Mouse (Mus musculus) embryonic facial prominence, embryonic 13.5 days (tissue): ENCODE measurements around the gene Alox8. TPM values are rescaled to one million over a fixed set of nuclear protein-coding genes. Genes with fewer than 3 reads are reported as not detected.

ENCODE experiments used
- ATAC-seq: fragments of 200-750 bp; cut with Nextera tagmentation; 2 replicates; pipeline ENCODE4 v1.8.0; 2017; ENCODE audit warnings: low read depth; ENCODE audit not compliant: insufficient number of reproducible peaks, insufficient read depth, low FRiP score, low TSS enrichment
- H3K27ac ChIP-seq: fragments of 300-500 bp; sonication (generic); 2 replicates; pipeline ENCODE4 v1.5.1; 2015; ENCODE audit warnings: moderate library complexity, mild to moderate bottlenecking, inconsistent platforms
- H3K27me3 ChIP-seq: fragments of 300-500 bp; sonication (generic); 2 replicates; pipeline ENCODE4 v1.6.1; 2015; ENCODE audit warnings: mild to moderate bottlenecking, inconsistent platforms
- H3K36me3 ChIP-seq: fragments of 300-500 bp; sonication (generic); 2 replicates; pipeline ENCODE4 v1.6.1; 2015; ENCODE audit warnings: mild to moderate bottlenecking, inconsistent platforms
- H3K4me1 ChIP-seq: fragments of 300-500 bp; sonication (generic); 2 replicates; pipeline ENCODE4 v1.6.1; 2015; ENCODE audit warnings: inconsistent platforms
- H3K4me2 ChIP-seq: fragments of 300-500 bp; sonication (generic); 2 replicates; pipeline ENCODE4 v1.6.1; 2015; ENCODE audit warnings: moderate library complexity, mild to moderate bottlenecking, inconsistent platforms
- H3K4me3 ChIP-seq: fragments of 300-500 bp; sonication (generic); 2 replicates; pipeline ENCODE4 v1.5.1; 2015; ENCODE audit warnings: mild to moderate bottlenecking, inconsistent platforms
- H3K9ac ChIP-seq: fragments of 300-500 bp; sonication (generic); 2 replicates; pipeline ENCODE4 v1.6.1; 2015; ENCODE audit warnings: mild to moderate bottlenecking, inconsistent platforms
- H3K9me3 ChIP-seq: fragments of 300-500 bp; sonication (generic); 2 replicates; pipeline ENCODE4 v1.6.1; 2016; ENCODE audit warnings: inconsistent platforms
- WGBS: fragments of 180-500 bp; shearing (Covaris S2); methylation state at CpG from one replicate; pipeline ENCODE4 v1.1.7; 2015; ENCODE audit warnings: mixed read lengths; 5-methylcytosine and 5-hydroxymethylcytosine counted together
- polyA plus RNA-seq: library from polyadenylated mRNA; unstranded; fragments of >200 nt; fragmentation: Nextera tagmentation; extraction: Ambion mirVana; gene quantifications from 2 replicates; pipeline ENCODE4 v1.2.1, GENCODE M21; 2015

Gene Alox8
- polyA plus RNA-seq, 1 experiment from 2014 or later = 0.52 TPM

DNA sequence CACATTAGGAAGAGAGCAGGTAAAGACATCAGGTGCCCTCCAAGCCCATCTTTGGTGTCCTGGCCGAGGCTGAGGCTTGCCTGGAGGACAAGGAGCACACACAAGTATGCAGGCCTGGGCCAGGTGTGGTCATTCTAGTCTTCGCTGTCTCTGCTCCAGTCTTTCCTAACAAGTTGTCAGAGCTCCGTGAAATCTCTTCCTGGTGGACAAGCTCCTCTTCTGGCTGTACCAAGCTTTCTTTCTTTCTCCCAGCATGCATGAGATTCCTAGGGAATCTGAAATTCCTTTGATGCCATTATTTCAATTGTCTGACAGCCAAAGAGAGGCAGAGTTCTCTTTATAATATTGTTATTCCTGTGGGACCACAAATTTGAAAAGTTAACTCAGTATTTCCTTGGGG, 18.1 kb downstream of the Alox8 start:
- no peak for ATAC-seq
- H3K4me1 ChIP-seq = no peaks in the 10 kb centered on the region
- H3K36me3 ChIP-seq = no peaks in the 10 kb centered on the region
- no peaks in the 10 kb centered on the region for H3K9me3 ChIP-seq
- no peak overlapping the region for H3K9ac ChIP-seq
- H3K27ac ChIP-seq = no peak overlapping the region
- H3K4me3 ChIP-seq = no peak overlapping the region
- H3K27me3 ChIP-seq = no peaks in the 10 kb centered on the region
- WGBS = 69% methylated on average over 3 of the region's 3 CpGs
- H3K4me2 ChIP-seq = no peak overlapping the region

DNA sequence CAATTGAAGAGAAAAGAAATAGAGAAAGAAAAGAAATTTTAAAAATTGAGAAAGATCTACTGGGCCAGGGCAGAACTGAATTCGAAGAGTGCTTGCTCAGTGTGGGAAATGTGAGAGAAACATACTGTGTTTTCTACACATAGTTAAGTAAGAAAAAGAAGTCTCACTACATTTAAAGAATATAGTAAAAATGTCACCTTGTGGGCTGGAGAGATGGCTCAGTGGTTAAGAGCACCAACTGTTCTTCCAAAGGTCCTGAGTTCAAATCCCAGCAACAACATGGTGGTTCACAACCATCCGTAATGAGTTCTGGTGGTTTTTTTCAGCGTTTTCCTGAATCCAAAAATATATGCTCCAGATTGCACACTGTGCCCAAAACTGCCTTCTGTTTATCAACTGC, 19.1 kb downstream of the Alox8 start:
- H3K4me3 ChIP-seq = no peak overlapping the region
- no peaks in the 10 kb centered on the region for H3K27me3 ChIP-seq
- H3K4me1 ChIP-seq = no peaks in the 10 kb centered on the region
- no peak overlapping the region for H3K9ac ChIP-seq
- ATAC-seq = no peak
- no peaks in the 10 kb centered on the region for H3K36me3 ChIP-seq
- H3K4me2 ChIP-seq = no peak overlapping the region
- 78% methylated on average over 3 of the region's 3 CpGs for WGBS
- H3K27ac ChIP-seq = no peak overlapping the region
- no peaks in the 10 kb centered on the region for H3K9me3 ChIP-seq

DNA sequence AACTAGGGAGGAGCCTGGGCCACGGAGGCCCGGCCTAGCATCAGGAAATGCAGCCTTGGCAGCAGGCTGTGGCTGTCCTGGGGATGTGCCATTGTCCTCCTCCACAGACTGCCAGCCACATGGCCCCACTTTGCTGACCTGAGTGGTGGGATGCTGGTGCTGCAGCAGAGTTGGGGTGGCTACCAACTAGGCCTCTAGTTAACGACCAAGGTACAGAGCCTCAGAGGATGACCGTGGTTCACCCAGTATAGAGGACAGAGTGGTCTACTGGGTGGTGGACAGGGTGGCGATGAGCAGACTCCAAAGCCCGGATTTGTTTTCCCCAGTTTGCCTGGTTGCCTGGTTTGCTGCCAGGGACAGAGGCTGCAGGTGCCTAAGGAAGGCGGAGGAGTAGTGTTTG, 22.9 kb downstream of the Alox8 start:
- no peak for ATAC-seq
- 90% methylated on average over 7 of the region's 7 CpGs for WGBS
- no peak overlapping the region for H3K4me3 ChIP-seq

DNA sequence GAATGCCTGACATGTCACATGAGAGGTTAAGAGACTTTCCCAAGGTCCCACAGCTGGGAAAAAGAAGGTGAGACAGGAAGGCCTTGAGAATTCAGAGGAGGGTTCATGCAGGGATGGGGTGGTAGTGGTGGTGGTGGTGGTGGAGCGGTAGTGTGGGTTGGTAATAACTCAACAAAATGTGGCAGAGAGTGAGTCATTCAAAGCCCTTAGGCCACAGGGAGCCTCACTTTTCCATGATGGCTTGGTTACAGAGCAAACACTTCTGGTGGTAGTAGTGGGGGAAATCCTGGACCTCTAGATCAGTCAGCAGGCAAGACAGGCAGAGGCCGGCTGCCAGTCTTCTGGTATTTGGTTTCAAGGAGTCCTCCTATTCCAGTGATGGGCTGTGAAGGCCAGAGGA, 25.0 kb downstream of the Alox8 start:
- 89% methylated on average over 2 of the region's 2 CpGs for WGBS
- H3K4me2 ChIP-seq = no peak overlapping the region
- H3K4me1 ChIP-seq = no peaks in the 10 kb centered on the region
- H3K9ac ChIP-seq = no peak overlapping the region
- H3K9me3 ChIP-seq = no peaks in the 10 kb centered on the region
- no peaks in the 10 kb centered on the region for H3K36me3 ChIP-seq
- no peak overlapping the region for H3K27ac ChIP-seq
- H3K4me3 ChIP-seq = no peak overlapping the region
- H3K27me3 ChIP-seq = no peaks in the 10 kb centered on the region
- ATAC-seq = no peak

More for the DNA sequence above, 22.9 kb downstream of the Alox8 start:
- Histone ChIP-seq H3K4me2 (no peak overlapping the region), H3K9ac (no peak overlapping the region), H3K27ac (no peak overlapping the region), H3K36me3 (no peaks in the 10 kb centered on the region), H3K4me1 (no peaks in the 10 kb centered on the region), H3K9me3 (no peaks in the 10 kb centered on the region), H3K27me3 (no peaks in the 10 kb centered on the region)

DNA sequence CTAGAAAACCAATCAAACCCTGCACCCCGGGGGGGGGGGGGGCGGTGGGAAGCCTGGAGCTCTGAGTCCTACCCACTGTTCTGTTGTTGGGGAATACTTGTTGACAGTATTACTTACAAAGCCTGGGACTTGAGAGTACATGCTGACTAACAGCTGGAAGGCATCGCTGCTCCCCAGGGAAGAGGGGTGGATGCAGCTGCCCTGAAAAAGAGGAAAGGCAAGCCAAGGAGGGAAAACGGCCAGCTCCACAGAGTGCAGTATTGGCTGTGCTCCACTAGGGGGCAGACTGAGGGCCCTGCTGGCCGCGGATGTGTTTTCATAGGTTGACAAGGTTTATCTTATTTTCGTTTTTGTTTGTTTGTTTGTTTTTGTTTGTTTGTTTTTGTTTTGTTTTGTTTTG, 26.0 kb downstream of the Alox8 start:
- 30% methylated on average over 7 of the region's 7 CpGs for WGBS
- H3K36me3 ChIP-seq = no peaks in the 10 kb centered on the region
- H3K9me3 ChIP-seq = no peaks in the 10 kb centered on the region
- H3K27ac ChIP-seq = no peak overlapping the region
- ATAC-seq = no peak
- no peak overlapping the region for H3K9ac ChIP-seq
- H3K27me3 ChIP-seq = no peaks in the 10 kb centered on the region
- H3K4me3 ChIP-seq = no peak overlapping the region
- no peak overlapping the region for H3K4me2 ChIP-seq
- H3K4me1 ChIP-seq = no peaks in the 10 kb centered on the region

DNA sequence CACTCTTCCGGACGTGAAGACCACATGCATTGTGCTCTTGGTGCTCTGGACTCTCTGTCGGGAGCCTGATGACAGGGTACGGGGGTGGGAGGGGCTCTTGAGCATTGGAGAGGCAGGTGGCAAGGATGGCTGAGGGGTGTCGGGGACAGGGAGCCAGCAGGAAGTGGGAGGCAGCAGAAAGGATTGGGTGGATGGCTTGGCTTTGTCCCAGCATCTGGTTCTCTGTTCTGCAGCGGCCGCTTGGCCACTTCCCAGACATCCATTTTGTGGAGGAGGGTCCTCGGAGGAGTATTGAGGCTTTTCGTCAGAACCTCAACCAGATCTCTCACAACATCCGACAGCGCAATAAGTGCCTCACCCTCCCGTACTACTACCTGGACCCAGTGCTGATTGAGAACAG, 28.3 kb downstream of the Alox8 start:
- 82% methylated on average over 12 of the region's 12 CpGs for WGBS
- ATAC-seq = no peak
- Histone ChIP-seq H3K36me3 (no peaks in the 10 kb centered on the region), H3K4me2 (no peak overlapping the region), H3K27ac (no peak overlapping the region), H3K9me3 (no peaks in the 10 kb centered on the region), H3K4me3 (no peak overlapping the region), H3K9ac (no peak overlapping the region), H3K27me3 (peaks cover 16% of the 10 kb centered on the region; the same call in 1 of the 2 replicates), H3K4me1 (no peaks in the 10 kb centered on the region)

DNA sequence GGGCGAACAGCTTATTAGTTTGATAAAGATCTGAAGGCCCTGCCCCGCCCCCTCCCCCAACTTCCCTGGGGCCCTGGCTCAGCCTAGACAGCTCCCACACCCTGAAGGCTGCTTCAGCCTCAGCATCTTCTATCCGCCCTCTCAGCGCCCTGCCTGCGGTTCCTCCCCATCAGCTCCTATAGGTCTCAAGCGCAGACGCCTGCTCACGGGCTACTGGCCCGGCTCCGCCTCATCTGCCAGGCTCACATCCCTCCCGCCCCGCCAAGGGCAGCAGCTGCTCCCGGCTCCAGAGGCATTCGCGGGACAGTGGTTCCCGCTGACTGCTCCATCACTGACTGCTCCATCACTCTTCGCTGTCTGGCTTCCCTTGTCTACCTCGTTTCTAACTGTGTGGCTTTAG, 40.8 kb downstream of the Alox8 start, which contains the start of gene Alox12b:
Gene Alox12b, plus strand, starts transcription at position 190 of the 400 bp plus-strand sequence.
- Histone ChIP-seq H3K9ac (peak within 1 kb of the TSS; percentile 61), H3K4me2 (peak within 1 kb of the TSS; percentile 55), H3K9me3 (no peaks in the 10 kb centered on the region), H3K4me1 (peaks cover 9% of the 10 kb centered on the region), H3K4me3 (peak within 1 kb of the TSS; percentile 31), H3K27ac (no peak within 1 kb of the TSS), H3K27me3 (peaks cover 46% of the 10 kb centered on the region), H3K36me3 (no peaks in the 10 kb centered on the region)
- 4% methylated on average over 18 of the region's 18 CpGs for WGBS
- no peak for ATAC-seq

DNA sequence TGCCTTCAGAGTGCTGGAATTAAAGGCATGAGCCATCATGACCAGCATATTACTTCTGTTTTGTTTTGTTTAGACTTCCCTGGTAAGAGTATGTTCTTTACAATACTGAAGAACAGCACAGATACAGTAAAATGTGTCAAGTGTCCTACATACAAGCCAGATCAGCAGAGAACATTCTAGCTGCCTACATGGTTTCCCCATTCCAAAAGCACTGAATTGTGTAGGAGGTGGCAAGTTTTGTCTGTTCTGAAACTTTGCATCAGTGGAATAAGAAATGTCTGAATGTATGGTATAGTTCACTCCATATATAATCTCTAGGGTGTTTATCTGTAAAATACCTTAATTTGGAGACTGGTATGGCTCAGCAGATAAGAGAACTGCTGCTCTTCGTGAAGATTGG, 42.3 kb downstream of the Alox8 start:
- peaks cover 21% of the 10 kb centered on the region for H3K4me1 ChIP-seq
- no peaks in the 10 kb centered on the region for H3K36me3 ChIP-seq
- H3K27me3 ChIP-seq = peaks cover 45% of the 10 kb centered on the region
- no peak for ATAC-seq
- 54% methylated on average over 1 of the region's 1 CpGs for WGBS
- H3K4me3 ChIP-seq = no peak overlapping the region
- H3K4me2 ChIP-seq = no peak overlapping the region
- no peak overlapping the region for H3K9ac ChIP-seq
- no peak overlapping the region for H3K27ac ChIP-seq
- H3K9me3 ChIP-seq = no peaks in the 10 kb centered on the region

DNA sequence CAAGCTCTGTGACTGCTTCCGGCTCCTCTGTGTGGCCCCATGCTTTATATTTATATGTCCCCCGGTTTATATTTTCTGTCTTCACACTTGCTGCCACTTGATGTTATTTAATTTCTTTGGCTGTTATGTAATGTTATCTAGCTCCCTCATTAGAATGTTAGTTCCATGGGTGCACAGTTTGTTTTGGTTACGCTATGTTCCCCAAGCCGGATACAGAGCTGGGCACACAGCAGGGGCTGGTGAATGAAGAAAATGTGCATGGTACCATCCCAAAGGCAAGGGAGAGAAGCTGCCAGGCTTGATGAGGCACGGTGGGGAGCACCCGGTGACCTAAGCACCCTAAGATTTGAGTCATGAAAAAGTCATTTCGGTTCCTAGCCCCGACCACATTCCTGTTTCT, 43.8 kb downstream of the Alox8 start:
- Histone ChIP-seq H3K4me3 (no peak overlapping the region), H3K36me3 (no peaks in the 10 kb centered on the region), H3K27ac (no peak overlapping the region), H3K4me2 (no peak overlapping the region), H3K27me3 (peaks cover 40% of the 10 kb centered on the region), H3K4me1 (peaks cover 23% of the 10 kb centered on the region), H3K9me3 (no peaks in the 10 kb centered on the region), H3K9ac (no peak overlapping the region)
- no peak for ATAC-seq
- 80% methylated on average over 8 of the region's 8 CpGs for WGBS

DNA sequence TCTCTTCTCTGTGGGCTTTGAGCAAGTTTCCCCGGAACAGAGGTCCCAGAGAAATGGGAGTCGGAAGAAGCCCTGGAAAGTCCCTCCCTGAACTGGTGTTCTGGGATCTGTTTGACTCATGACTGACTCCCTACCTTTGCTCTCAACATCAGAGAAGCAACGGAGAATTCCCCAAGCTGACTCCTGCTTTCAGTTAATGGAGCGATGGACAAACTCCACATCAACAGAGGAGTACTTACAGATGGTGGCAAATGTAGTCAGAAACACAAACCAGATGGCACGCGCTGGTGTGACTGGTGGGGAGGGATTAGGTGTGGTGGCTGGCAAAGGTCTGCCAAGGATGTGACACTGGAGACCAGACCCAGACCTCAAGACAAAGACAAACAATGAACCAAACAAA, 46.6 kb downstream of the Alox8 start:
- peaks cover 13% of the 10 kb centered on the region; the same call in 1 of the 2 replicates for H3K27me3 ChIP-seq

DNA sequence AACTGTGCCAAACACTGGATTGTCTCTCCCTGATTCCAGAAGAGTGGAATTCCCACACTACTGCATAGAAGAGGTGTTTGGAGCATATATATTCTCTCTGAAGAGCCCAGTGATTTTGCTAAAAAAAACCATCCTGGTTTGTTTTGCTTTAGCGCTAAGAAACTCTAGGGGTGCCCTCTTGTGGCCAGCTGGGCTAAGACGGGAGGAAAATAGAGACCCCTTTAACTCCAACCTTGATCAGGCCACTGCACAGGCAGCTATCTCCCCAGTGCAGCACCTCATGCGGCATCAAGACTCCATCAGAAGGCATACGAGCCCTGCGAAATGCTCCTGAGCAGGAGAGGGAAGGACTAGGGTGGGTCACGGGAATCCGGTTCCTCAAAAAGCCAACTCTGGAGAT, 47.2 kb downstream of the Alox8 start:
- Histone ChIP-seq H3K9ac (peak overlapping the region; percentile 60), H3K9me3 (no peaks in the 10 kb centered on the region), H3K4me3 (peak overlapping the region; percentile 41), H3K36me3 (no peaks in the 10 kb centered on the region), H3K27me3 (peaks cover 10% of the 10 kb centered on the region; the same call in 1 of the 2 replicates), H3K27ac (0 out of 2 replicates have a peak overlapping the region, but pooled peaks have one; percentile 17), H3K4me2 (peak overlapping the region; percentile 63), H3K4me1 (peaks cover 14% of the 10 kb centered on the region)
- no peak for ATAC-seq
- 8% methylated on average over 7 of the region's 7 CpGs for WGBS

More for the DNA sequence above, 46.6 kb downstream of the Alox8 start:
- H3K36me3 ChIP-seq = no peaks in the 10 kb centered on the region
- H3K9ac ChIP-seq = peak overlapping the region; percentile 60
- peak overlapping the region; percentile 41 for H3K4me3 ChIP-seq
- peak overlapping the region; percentile 63 for H3K4me2 ChIP-seq
- 0 out of 2 replicates have a peak overlapping the region, but pooled peaks have one; percentile 17 for H3K27ac ChIP-seq
- 36% methylated on average over 6 of the region's 6 CpGs for WGBS
- H3K9me3 ChIP-seq = no peaks in the 10 kb centered on the region
- H3K4me1 ChIP-seq = peaks cover 14% of the 10 kb centered on the region
- no peak for ATAC-seq

DNA sequence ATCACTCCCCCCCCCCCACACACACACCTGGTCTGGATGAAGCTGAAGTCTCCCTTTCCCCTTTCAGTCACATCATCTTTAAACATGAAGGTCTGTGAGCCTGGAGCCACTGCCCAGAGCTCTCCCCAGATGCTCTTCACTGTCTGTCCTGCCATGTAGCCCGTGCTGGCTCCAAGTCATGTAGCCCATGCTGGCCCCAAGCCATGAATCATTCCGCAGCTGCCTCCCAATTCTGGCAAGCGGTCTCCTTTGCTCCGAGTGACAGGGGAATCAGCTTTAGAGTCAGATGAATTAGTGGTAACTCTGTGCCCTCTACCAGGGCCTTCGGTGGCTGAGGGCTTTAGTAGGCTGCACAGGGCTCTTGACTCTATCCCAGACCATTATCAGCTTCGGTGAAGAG, 47.9 kb downstream of the Alox8 start:
- no peak for ATAC-seq
- no peak overlapping the region for H3K27ac ChIP-seq
- H3K36me3 ChIP-seq = no peaks in the 10 kb centered on the region
- H3K4me2 ChIP-seq = no peak overlapping the region
- H3K9ac ChIP-seq = peak overlapping the region; percentile 51; the same call in 1 of the 2 replicates
- peaks cover 14% of the 10 kb centered on the region for H3K4me1 ChIP-seq
- 84% methylated on average over 6 of the region's 6 CpGs for WGBS
- H3K27me3 ChIP-seq = 0 out of 2 replicates have a peak, but pooled peaks cover 7% of the 10 kb centered on the region
- H3K4me3 ChIP-seq = no peak overlapping the region
- H3K9me3 ChIP-seq = no peaks in the 10 kb centered on the region
